Mouse (Mus musculus): ENCODE measurements around the gene Krt73. TPM values are rescaled to one million over a fixed set of nuclear protein-coding genes. Genes with fewer than 3 reads are reported as not detected.

The Krt73 gene
- polyA plus RNA-seq, 1 experiment from 2014 or later, result not detected

Other genes starting within 250 kb of the Krt73 start
- gene Krt90, start 239.4 kb downstream of the Krt73 start, polyA plus RNA-seq (2014; fragmentation: Nextera tagmentation; extraction: Ambion mirVana), result 0.06 and 0.08 TPM in 2 replicates
- not detected in 2 replicates for gene Krt75, start 228.4 kb downstream of the Krt73 start, polyA plus RNA-seq (2014; fragmentation: Nextera tagmentation; extraction: Ambion mirVana)
- not detected in 2 replicates for gene Gm5414, start 174.2 kb downstream of the Krt73 start, polyA plus RNA-seq (2014; fragmentation: Nextera tagmentation; extraction: Ambion mirVana)
- not detected in 2 replicates for gene Gm5478, start 155.0 kb downstream of the Krt73 start, polyA plus RNA-seq (2014; fragmentation: Nextera tagmentation; extraction: Ambion mirVana)
- gene Krt6b, start 122.1 kb downstream of the Krt73 start, polyA plus RNA-seq (2014; fragmentation: Nextera tagmentation; extraction: Ambion mirVana), result not detected in 2 replicates
- not detected in 2 replicates for gene Krt6a, start 108.0 kb downstream of the Krt73 start, polyA plus RNA-seq (2014; fragmentation: Nextera tagmentation; extraction: Ambion mirVana)
- gene Krt5, start 89.4 kb downstream of the Krt73 start, polyA plus RNA-seq (2014; fragmentation: Nextera tagmentation; extraction: Ambion mirVana), result 0.48 and 0.63 TPM in 2 replicates
- gene Krt71, start 59.2 kb downstream of the Krt73 start, polyA plus RNA-seq (2014; fragmentation: Nextera tagmentation; extraction: Ambion mirVana), result not detected in 2 replicates
- not detected in 2 replicates for gene Krt72, start 15.9 kb downstream of the Krt73 start, polyA plus RNA-seq (2014; fragmentation: Nextera tagmentation; extraction: Ambion mirVana)
- not detected in 2 replicates for gene Krt2, start 15.8 kb upstream of the Krt73 start, polyA plus RNA-seq (2014; fragmentation: Nextera tagmentation; extraction: Ambion mirVana)
- 0.43 and 0.48 TPM in 2 replicates for gene Krt1, start 48.4 kb upstream of the Krt73 start, polyA plus RNA-seq (2014; fragmentation: Nextera tagmentation; extraction: Ambion mirVana)
- not detected in 2 replicates for gene Krt77, start 67.4 kb upstream of the Krt73 start, polyA plus RNA-seq (2014; fragmentation: Nextera tagmentation; extraction: Ambion mirVana)
- not detected in 2 replicates for gene Krt76, start 90.6 kb upstream of the Krt73 start, polyA plus RNA-seq (2014; fragmentation: Nextera tagmentation; extraction: Ambion mirVana)
- gene Krt4, start 122.4 kb upstream of the Krt73 start, polyA plus RNA-seq (2014; fragmentation: Nextera tagmentation; extraction: Ambion mirVana), result not detected in 2 replicates
- gene Krt79, start 138.0 kb upstream of the Krt73 start, polyA plus RNA-seq (2014; fragmentation: Nextera tagmentation; extraction: Ambion mirVana), result 0.08 TPM in 1 of 2 replicates, not detected in the other
- gene Krt78, start 151.9 kb upstream of the Krt73 start, polyA plus RNA-seq (2014; fragmentation: Nextera tagmentation; extraction: Ambion mirVana), result not detected in 2 replicates
- gene Krt8, start 202.1 kb upstream of the Krt73 start, polyA plus RNA-seq (2014; fragmentation: Nextera tagmentation; extraction: Ambion mirVana), result 103 TPM in 2 replicates
- 110 and 113 TPM in 2 replicates for gene Krt18, start 225.8 kb upstream of the Krt73 start, polyA plus RNA-seq (2014; fragmentation: Nextera tagmentation; extraction: Ambion mirVana)